Mouse (Mus musculus) adrenal gland, adult 8-10 months (tissue): ENCODE results near the gene Ociad1. TPM values are rescaled to one million over a fixed set of nuclear protein-coding genes. Genes with fewer than 3 reads are reported as not detected.

Experiments used
- DNase-seq: peaks from one replicate; pipeline ENCODE4 v3.0.0; 2022
- total RNA-seq, 4 experiments: library from RNA; stranded (reverse); gene quantifications; 2 replicates each; pipeline ENCODE4 v1.2.4; 2022

Ociad1 gene
- total RNA-seq, result 100 to 1,000 TPM; 234 to 288 (median 240) TPM

- peak; percentile 93 for DNase-seq
Observed at GRCm38 (mm10) chr5:73292502-73293457, at the start of gene Ociad1. TSS of gene Ociad1 (plus strand) at chr5:73292784.

DNA sequence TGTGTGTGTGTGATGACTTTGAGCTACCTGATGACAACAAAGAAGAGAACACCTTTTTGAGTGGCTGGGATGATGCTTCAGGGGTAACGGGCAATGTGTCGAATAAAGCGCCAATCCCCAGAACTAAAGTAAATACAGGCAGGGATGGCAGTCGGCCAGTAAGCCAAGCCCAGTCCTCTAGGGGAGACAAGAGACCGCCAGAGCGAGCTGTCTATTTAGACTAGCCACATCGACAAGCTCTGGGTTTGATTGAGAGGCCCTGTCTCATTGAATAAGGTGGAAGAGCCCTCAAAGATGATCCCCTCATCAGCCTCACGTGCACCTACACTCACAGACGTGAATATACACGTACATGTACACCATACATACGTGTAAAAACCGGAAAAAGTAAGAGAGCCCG, 48.2 kb upstream of the Ociad1 start:
- DNase-seq, result no peak

DNA sequence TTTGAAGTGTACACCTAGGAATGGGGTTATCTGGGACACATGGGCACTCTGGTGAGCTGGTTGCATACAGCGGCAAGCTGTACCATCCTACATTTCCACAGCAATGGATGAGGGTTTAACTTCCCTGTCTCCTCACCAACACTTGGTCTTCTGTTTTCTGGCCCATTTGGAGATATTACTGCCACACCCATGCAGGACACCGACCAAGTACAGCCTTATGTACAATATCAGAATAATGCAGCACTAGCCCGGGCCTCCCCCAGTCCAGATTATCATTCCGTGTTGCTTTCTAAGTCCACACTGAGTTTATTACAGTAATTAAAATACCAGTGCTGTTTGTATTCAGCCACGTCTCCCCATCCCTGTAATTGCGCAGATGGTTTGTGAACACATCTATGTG, 46.2 kb upstream of the Ociad1 start:
- DNase-seq, result no peak

- DNase-seq, result no peak
Observed at GRCm38 (mm10) chr5:73248211-73248610, 44.4 kb upstream of the Ociad1 start.

DNA sequence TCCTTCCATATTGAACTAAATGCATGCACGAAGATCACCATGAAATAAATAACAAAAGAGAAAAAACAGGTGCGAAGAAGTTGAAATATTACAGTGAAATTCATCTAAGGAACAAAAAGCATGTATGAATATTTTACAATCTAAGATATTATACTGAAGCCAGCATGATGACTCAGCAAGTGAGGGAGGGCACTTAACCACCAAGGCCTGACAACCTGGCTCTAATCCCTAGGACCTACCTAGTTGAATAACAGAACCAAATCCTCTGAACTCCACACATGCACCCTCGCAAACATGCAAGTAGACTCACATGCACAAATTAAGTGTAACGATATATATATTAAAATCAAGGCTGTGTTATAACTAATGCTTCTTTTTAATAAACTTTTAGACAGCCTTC, 43.2 kb upstream of the Ociad1 start:
- DNase-seq, result no peak

DNA sequence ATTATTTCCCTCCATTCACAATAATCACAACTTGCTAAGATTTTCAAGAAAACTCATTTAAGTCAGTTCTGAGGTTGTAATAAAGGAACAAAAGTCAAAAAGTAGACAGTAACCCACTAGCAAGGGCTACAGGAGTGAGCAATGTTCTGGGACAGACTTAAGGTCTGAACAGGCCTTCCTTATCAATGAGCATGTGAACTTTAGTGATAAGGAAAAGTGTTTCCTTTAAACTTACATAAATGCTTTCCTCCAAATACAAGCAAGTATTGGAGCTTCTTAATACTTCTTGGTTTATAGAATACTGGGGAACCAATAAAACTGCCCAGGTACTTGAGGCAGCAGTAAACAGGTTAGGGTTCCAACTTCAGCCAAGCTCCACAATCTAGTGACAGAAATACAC, 39.8 kb upstream of the Ociad1 start:
- no peak for DNase-seq

GRCm38 (mm10) chr5:73254660-73255059, 37.9 kb upstream of the Ociad1 start:
- no peak for DNase-seq

DNA sequence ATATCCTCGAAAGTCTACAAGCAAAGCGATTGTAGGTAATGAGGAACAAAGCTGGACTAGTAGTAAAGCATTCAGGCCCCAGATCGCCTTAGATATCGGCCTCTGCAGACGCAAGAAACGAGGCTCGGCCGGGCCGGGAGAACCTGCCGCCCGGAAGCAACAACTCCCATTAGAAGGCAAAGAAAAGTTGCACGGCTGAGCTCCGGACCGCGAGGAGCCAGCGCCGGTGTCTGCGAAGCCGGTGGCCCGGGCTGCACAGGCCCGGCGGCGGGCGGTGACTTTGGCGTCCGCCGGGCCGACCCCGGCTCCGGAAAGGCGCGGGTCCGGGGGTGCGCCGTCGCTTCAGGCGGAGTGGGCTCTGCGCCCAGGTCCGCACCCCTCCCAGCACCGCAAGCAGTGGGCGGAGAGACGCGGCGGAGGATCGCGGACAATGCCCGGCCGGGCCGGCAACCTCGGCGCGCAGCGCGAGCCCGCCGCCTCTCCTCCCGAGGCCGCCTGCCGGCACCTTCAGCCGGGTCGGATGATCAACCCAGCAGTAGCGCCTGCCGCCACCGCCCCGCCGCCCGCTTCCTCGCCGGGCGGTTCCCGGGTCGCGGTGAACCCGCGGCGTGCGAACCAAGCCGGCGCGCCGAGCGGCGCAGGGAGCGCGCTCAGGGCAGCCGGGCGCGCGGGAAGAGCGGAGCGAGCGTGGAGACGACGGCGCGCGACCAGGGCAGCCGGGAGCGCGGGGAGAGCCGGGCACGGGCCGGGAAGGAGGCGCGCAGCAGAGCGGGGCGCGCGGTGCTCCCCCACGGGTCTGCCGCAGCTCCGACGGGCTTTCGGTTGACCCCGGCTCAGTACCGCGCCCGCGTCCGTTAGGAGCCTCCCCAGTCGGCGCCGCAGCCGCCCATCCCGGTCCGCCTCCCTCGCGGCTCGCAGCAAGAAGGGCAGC, 37.0 kb upstream of the Ociad1 start:
- DNase-seq, result peak; percentile 26

DNA sequence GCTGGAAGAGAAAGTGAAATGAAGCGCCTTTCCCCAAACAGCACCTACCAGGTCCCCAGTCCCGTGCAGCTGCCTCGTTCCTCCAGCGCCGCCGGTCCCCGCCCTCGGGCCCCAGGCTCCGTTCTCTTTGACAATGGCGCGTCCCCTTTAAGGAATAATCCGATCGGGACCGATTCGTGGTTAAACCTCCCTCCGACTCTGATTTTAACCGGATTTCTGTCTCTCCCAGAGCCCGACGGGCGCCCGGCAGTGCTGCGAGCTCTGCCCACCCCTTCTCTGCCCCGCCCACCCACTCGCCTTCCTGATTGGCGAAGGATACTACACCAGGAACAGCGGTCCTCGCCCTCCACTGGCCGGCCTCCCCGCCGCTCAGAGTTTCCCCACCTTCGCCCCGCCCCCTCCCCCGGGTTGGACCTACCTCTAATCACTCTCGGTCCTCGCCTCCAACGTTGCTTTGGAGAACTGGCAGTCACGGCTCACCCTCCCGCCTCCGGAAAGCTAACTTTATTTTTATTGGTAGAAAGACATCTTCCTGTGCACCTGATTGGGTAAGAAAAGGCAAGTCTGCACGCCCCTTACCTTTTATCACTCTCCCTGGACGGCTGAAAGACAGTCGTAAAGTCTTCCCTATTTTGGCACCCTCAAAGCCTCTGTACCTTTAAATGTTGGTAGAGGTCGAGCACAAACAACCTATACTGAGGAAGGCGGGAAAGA, 36.1 kb upstream of the Ociad1 start, which contains the start of gene Fryl:
Gene Fryl, minus strand, starts transcription at position 268 of the 714 bp plus-strand sequence.
- peak; percentile 96 for DNase-seq

DNA sequence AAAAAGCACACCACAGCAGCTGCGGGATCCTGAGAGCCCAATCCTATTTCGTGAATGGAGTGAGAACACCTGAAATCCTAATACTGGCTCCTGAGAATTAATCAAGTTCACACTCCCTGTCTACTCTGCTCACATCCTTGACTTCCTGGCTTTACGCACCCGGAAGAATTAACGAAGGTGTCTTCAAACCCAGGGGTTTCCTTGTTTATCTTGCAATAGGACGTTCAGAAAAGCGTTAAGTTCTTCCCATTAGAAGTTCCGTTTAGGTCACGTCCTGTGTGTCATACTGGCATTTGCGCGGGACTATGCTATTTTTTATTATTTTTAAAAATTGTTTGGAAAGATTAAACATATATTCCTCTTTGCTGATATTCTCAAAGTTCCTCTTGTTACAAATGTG, 35.5 kb upstream of the Ociad1 start:
- no peak for DNase-seq

GRCm38 (mm10) chr5:73257723-73258122, 34.9 kb upstream of the Ociad1 start:
- DNase-seq, result no peak

DNA sequence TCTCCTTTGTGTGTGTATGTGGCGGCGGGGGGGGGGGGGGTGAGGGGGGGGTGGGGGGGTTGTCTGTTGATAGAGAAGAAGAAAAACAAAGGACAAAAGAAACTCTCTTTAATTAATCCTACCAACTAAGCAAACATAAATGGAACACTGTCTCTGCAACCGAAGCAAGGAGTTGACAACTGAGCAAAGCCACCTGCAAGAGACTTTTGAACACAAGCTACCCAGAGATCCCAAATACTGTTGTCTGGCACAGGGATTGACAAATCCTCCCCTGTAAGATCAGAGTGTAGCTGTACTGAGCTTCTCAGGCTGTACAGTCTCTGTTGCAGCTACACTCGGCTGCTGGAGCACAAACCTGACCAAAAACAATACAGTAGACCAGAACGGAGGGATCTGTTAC, 28.5 kb upstream of the Ociad1 start:
- no peak for DNase-seq

GRCm38 (mm10) chr5:73265460-73265859, 27.1 kb upstream of the Ociad1 start:
- DNase-seq, result no peak

DNA sequence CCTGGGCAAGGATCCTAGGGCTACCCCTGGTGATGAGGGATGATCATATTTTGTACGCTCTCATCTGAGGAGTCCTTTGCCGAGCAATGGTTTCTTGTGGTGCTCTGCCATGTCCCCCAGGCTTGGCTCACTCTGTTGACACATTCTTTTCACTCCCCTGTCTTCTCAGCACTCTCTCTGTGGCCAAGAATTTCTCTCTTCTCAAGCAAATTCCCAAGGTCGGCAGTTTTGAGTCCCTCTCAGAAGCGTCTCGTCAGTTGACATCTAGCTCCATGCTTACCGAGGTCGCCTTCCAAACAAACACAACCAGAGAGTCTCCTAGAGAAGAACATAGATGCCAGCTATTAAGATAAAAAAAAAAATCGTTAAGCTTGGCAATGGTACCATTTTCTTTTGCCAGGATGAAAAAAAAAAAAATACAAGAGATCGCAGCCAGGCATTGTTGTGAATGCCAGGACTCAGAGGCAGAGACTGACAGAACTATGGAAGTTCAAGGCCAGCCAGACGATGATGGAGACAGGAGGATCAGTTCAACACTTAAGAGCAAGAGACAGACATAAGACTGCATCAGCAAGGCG, 23.9 kb upstream of the Ociad1 start:
- no peak for DNase-seq

- no peak for DNase-seq
Observed at GRCm38 (mm10) chr5:73270612-73271011, 22.0 kb upstream of the Ociad1 start.

DNA sequence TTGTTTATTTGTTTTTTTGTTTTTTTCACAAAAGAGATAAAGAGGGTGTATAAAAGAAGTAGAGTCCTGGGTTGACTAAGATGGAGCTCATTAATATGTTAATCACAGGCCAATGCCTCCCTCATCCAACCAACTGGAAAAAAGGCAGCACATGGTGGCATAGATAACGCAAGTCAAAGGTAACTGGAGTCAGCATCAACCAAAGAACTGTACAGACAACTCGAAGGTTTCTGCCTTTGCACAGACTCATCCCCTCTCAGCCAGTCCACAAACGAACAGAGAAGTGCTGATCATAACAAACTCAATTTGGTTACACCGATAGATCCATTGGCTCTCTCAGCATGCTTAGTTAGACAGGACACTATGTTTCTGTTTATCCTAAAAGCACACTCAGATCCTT, 19.4 kb upstream of the Ociad1 start:
- DNase-seq, result no peak

DNA sequence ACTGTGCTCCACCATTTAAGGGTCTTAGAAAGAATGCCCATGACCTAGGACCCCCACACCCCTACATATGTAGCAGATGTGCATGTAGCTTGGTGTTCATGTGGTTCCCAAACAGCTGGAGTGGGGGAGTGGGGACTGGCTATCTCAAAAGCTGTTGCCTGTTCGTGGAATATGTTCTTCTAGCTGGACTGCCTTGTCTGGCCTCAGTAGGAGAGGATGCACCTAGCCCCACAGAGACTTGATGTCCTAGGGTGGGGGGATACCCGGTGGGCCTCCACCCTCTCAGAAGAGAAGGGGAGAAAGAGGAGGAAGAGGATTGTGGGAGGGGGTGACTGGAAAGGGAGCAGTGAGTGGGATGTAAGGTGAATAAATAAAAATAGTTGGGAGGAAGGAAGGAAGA, 17.6 kb upstream of the Ociad1 start:
- DNase-seq, result no peak

DNA sequence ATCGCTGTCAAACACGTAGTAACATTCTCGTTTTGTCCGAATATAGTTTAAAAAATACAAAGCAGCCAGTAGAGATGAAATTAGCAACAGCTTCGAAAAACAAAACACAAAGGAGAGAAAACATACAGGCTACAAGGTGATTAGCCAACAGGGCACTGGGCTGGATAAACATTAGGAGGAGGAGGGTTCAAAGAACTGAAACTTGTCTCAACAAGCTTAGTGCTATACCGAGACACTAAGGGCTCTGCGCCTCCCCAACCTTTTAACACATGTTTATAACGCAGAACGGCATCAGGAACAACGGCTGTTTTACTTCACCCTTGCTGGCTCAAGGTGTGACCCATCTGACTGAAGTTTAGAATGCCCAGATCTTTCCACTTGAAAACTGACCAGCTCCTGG, 13.4 kb upstream of the Ociad1 start:
- no peak for DNase-seq

DNA sequence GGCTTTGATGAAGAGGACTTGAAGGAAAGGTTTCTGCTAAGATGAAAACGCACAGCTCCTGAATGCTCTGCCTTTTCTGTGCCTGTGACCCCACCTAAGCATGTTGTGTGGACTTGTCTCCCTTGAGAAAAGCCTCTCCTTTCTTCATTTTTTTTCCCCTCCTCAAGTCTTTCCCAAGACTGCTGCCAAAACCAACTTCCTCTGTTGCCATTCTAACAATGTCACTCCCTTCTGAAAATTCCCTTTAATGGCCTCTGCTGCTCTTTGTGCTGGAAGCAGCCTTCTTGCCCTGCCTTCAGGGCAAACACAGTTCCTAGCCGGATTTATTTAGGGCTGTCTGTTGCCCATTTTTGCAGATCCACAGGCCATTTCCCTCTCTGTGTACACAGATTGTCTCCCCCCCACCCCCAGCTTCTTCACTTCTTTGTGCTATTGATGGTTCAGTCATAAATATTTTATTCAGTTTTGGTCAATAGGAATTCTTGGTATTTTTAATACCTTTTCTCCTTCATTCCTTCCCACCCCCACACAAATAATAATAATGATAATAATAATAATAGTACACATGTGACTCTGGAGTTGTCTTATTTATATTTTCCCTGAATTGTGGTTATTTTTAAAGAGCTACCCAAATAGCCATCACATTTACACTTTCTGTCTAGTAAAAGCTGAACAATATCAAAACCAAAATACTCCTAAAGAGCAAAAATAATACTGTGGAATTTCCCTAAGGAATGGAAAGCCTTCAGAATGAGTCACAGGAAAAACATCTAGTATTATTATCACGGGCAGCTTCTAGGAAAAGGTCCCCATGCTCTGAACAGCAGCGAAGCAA, 12.6 kb upstream of the Ociad1 start:
- no peak for DNase-seq

GRCm38 (mm10) chr5:73280567-73280850, 12.1 kb upstream of the Ociad1 start:
- DNase-seq, result no peak

GRCm38 (mm10) chr5:73284046-73284445, 8.5 kb upstream of the Ociad1 start:
- no peak for DNase-seq
